Mouse (Mus musculus) intestine, embryonic 14.5 days (tissue): ENCODE results near the gene Zfp831. TPM values are rescaled to one million over a fixed set of nuclear protein-coding genes. Genes with fewer than 3 reads are reported as not detected.

Experiments used
- ATAC-seq: fragments of 200-750 bp; cut with Nextera tagmentation; replicated peaks from 2 replicates; pipeline ENCODE4 v1.8.0; 2017; ENCODE audit warnings: low read depth, moderate number of reproducible peaks, moderate TSS enrichment, moderate library complexity; ENCODE audit not compliant: low FRiP score, low TSS enrichment
- DNase-seq: peaks from one replicate; pipeline ENCODE4 v3.0.0-alpha.2; 2018; ENCODE audit warnings: low spot score
- H3K27ac ChIP-seq: fragments of 300-500 bp; sonication (generic); 2 replicates; pipeline ENCODE4 v1.5.1; 2014; ENCODE audit warnings: low read depth, mild to moderate bottlenecking, control low read depth
- H3K27me3 ChIP-seq: fragments of 300-500 bp; sonication (generic); replicated peaks from 2 replicates; pipeline ENCODE4 v1.6.1; 2014; ENCODE audit warnings: low read length, control low read depth; ENCODE audit not compliant: control insufficient read depth, insufficient read depth
- H3K36me3 ChIP-seq: fragments of 300-500 bp; sonication (generic); 2 replicates; pipeline ENCODE4 v1.6.1; 2014; ENCODE audit warnings: low read length, control low read depth; ENCODE audit not compliant: control insufficient read depth, insufficient read depth
- H3K4me1 ChIP-seq: fragments of 300-500 bp; sonication (generic); replicated peaks from 2 replicates; pipeline ENCODE4 v1.6.1; 2014; ENCODE audit warnings: low read length, control low read depth, mixed read lengths; ENCODE audit not compliant: control insufficient read depth, insufficient read depth
- H3K4me2 ChIP-seq: fragments of 300-500 bp; sonication (generic); 2 replicates; pipeline ENCODE4 v1.6.1; 2014; ENCODE audit warnings: low read length
- H3K4me3 ChIP-seq: fragments of 300-500 bp; sonication (generic); 2 replicates; pipeline ENCODE4 v1.5.1; 2014; ENCODE audit warnings: low read depth, low read length, control low read depth, mixed read lengths
- H3K9ac ChIP-seq: fragments of 300-500 bp; sonication (generic); 2 replicates; pipeline ENCODE4 v1.6.1; 2014; ENCODE audit warnings: mild to moderate bottlenecking, low read length
- H3K9me3 ChIP-seq: fragments of 300-500 bp; sonication (generic); 2 replicates; pipeline ENCODE4 v1.6.1; 2016; ENCODE audit warnings: low read length, control low read depth; ENCODE audit not compliant: control insufficient read depth
- WGBS: fragments of 180-500 bp; shearing (Covaris S2); extraction: QIAGEN DNeasy Blood & Tissue Kit; methylation state at CpG from one replicate; pipeline ENCODE4 v1.1.7; 2014; 5-methylcytosine and 5-hydroxymethylcytosine counted together
- polyA plus RNA-seq: library from polyadenylated mRNA; unstranded; fragments of >200 nt; fragmentation: Nextera tagmentation; extraction: Ambion mirVana; gene quantifications from 2 replicates; pipeline ENCODE4 v1.2.1, GENCODE M21; 2014

Gene Zfp831
- not detected in 2 replicates for polyA plus RNA-seq

GRCm38 (mm10) chr2:174643448-174644144 lies at the start of gene Zfp831:
Zfp831 (plus strand) TSS chr2:174643534.
- Histone ChIP-seq H3K9ac (no peak within 1 kb of the TSS), H3K4me1 (no peaks in the 10 kb centered on the region), H3K4me2 (no peak within 1 kb of the TSS), H3K27me3 (no peaks in the 10 kb centered on the region), H3K4me3 (no peak within 1 kb of the TSS), H3K9me3 (no peaks in the 10 kb centered on the region), H3K36me3 (no peaks in the 10 kb centered on the region), H3K27ac (no peak within 1 kb of the TSS)
- ATAC-seq (no peak), DNase-seq (peak; percentile 46)
- 81% methylated on average over 18 of the region's 18 CpGs for WGBS

DNA sequence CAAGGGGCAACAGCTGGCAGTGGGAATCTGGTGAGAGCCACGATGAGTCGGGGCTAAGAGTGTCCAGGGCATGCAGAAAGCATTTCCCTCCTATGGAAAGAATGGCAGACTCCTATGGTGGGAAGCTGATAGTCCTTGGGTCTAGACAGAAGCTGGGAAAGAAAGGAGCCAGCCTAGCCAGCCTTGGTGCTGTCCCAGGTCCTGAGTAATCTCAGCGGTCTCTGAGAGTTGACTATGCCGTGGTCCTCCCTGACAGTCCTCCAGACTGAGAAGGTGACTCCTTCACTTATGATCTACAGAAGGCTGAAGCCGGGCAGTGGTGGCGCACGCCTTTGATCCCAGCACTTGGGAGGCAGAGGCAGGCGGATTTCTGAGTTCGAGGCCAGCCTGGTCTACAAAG lies 48.4 kb upstream of the Zfp831 start:
- no peak overlapping the region for H3K4me2 ChIP-seq
- H3K4me3 ChIP-seq: no peak overlapping the region
- no peak overlapping the region for H3K9ac ChIP-seq
- H3K27ac ChIP-seq: no peak overlapping the region
- H3K4me1 ChIP-seq: no peaks in the 10 kb centered on the region
- H3K36me3 ChIP-seq: no peaks in the 10 kb centered on the region
- no peaks in the 10 kb centered on the region for H3K27me3 ChIP-seq
- no peaks in the 10 kb centered on the region for H3K9me3 ChIP-seq
- WGBS: 75% methylated on average over 9 of the region's 9 CpGs
- DNase-seq (peak; percentile 56), ATAC-seq (no peak)

DNA sequence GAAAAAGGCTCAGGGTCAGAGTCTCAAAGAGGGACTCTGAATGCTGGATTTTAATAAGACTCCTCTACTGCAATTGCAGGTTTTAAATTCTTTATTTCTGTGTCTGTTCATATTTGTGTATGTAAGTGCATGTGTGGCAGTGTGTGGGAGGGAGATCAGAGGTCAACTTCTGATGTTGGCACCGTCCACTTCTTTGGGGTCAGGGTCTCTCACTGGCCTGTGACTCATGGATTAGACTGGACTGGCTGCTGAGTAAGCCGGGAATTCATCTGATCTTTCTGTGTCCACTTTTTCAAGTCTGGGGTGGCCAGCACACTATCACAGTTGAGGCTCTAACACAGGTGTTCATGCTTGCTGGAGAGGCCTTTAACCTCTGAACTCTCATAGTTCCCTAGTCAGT lies 47.7 kb upstream of the Zfp831 start:
- Histone ChIP-seq H3K27ac (no peak overlapping the region), H3K36me3 (no peaks in the 10 kb centered on the region), H3K4me2 (no peak overlapping the region), H3K27me3 (no peaks in the 10 kb centered on the region), H3K4me1 (no peaks in the 10 kb centered on the region), H3K9me3 (no peaks in the 10 kb centered on the region), H3K9ac (no peak overlapping the region), H3K4me3 (no peak overlapping the region)
- 81% methylated on average over 2 of the region's 2 CpGs for WGBS
- ATAC-seq: no peak
- no peak for DNase-seq

DNA sequence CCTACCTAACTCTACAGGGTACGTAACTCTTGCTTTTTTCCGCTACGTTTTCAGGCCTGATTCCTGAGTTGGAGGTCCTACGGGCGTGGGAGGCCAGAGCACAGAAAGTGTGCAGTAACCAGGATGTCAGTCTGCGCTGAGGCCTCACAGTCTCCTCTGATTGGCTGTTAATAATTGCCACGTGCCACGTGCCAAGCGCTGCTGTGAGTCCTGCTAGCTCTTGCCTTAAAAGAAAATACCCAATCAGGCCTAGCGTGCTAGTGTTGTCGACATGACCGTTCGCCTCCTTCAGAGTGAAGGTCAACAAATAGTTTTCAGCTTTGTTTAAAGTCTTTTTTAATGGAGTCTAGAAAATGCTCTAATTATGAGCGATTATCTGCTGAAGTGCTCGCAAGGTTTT lies 46.9 kb upstream of the Zfp831 start:
- WGBS: 89% methylated on average over 15 of the region's 15 CpGs
- DNase-seq: no peak

DNA sequence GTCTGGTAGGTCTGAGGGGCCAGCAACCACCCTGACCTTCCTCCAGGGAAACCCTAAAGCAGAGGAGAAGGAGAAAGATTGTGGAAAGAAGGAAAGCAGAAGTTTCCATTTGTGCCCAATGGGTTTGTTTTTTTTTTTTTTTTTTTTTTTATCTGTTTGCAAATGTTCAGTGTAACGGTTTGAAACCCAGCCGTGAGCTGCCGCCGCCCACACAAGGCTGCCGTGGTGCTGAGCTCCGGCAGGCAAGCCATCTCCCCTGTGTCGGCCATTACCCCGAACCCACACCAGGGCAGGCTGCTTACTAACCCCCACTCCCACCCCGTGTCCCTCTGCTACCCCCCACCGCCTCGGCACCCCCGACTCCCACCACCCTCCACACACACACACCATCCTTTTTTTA lies 44.9 kb upstream of the Zfp831 start:
- H3K9me3 ChIP-seq: no peaks in the 10 kb centered on the region
- no peak overlapping the region for H3K4me2 ChIP-seq
- no peak overlapping the region for H3K9ac ChIP-seq
- no peaks in the 10 kb centered on the region for H3K4me1 ChIP-seq
- ATAC-seq (no peak), DNase-seq (no peak)
- WGBS: 67% methylated on average over 12 of the region's 12 CpGs
- H3K27me3 ChIP-seq: no peaks in the 10 kb centered on the region
- no peaks in the 10 kb centered on the region for H3K36me3 ChIP-seq
- no peak overlapping the region for H3K27ac ChIP-seq
- no peak overlapping the region for H3K4me3 ChIP-seq

More for the DNA sequence above, 46.9 kb upstream of the Zfp831 start:
- Histone ChIP-seq H3K4me2 (no peak overlapping the region), H3K9me3 (no peaks in the 10 kb centered on the region), H3K36me3 (no peaks in the 10 kb centered on the region), H3K27me3 (no peaks in the 10 kb centered on the region), H3K4me3 (no peak overlapping the region), H3K4me1 (no peaks in the 10 kb centered on the region), H3K27ac (no peak overlapping the region), H3K9ac (no peak overlapping the region)
- no peak for ATAC-seq

- ATAC-seq: no peak
- Histone ChIP-seq H3K4me3 (no peak overlapping the region), H3K36me3 (no peaks in the 10 kb centered on the region), H3K27ac (peak overlapping the region; percentile 4; the same call in 1 of the 2 replicates), H3K9ac (no peak overlapping the region), H3K4me1 (no peaks in the 10 kb centered on the region), H3K4me2 (no peak overlapping the region), H3K9me3 (no peaks in the 10 kb centered on the region), H3K27me3 (no peaks in the 10 kb centered on the region)
- WGBS: 79% methylated on average over 9 of the region's 9 CpGs
- DNase-seq: no peak
Observed at GRCm38 (mm10) chr2:174599071-174599635, 44.2 kb upstream of the Zfp831 start.

DNA sequence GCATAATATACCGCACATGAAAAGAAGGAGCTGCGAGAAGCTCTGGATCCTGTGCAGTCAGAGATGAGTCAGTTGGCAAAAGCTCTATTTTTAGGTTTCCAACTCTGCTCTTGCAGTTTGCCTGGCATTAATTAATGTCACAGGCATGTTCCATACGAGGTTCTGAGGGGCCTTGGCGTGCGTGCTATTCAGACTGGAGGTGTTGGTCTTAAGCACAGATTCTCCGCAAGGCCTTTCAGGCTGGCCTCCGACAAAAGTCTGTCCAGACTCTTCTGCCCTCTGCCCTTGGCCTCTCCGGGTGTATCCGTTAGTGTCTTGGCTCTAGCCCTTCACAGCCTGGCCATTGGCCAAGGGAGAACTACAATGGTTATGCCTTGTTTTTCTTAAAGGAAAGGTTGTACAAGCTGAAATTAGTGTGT lies 43.5 kb upstream of the Zfp831 start:
- no peak for ATAC-seq
- H3K27ac ChIP-seq: peak overlapping the region; percentile 4; the same call in 1 of the 2 replicates

DNA sequence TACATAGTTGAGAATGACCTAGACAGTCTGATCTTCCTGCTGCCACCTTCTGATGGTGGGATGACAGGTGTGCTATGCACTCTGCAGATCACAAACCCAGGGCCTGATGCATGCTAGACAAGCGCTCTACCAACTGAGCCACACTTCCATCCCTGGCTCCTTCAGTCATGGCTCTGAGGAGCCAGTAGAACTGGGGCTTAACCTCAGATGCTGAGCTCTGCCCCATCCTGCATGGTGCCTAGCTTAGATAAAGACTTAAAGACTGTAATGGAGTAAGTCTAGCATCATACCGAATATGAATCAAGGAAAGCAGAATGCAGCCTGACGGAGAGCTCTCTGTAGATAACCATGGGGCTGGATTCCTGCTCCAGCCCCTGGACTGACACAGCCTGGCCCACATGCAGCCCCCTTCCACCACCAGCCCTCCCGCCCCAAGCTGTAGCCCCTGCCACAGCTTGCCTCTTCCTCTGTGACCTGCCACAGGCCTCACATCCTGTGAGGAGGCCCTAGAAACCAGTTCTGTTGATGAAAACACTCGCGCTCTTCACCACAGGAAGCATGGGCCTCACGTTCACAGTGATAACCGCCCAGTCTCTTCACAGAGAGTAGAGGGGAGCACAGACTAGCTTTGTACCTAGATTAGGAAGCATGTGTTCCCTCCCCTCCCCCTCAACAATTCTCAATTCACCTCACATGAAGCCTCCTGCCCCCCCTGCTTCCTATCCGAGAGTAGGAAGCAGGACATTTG lies 41.2 kb upstream of the Zfp831 start:
- no peak for ATAC-seq
- H3K9ac ChIP-seq: no peak overlapping the region
- H3K36me3 ChIP-seq: no peaks in the 10 kb centered on the region
- H3K27ac ChIP-seq: 0 out of 2 replicates have a peak overlapping the region, but pooled peaks have one; percentile 34
- no peaks in the 10 kb centered on the region for H3K4me1 ChIP-seq
- no peaks in the 10 kb centered on the region for H3K27me3 ChIP-seq
- H3K4me2 ChIP-seq: no peak overlapping the region
- no peaks in the 10 kb centered on the region for H3K9me3 ChIP-seq
- DNase-seq: no peak
- WGBS: 58% methylated on average over 9 of the region's 9 CpGs
- no peak overlapping the region for H3K4me3 ChIP-seq

More for the DNA sequence above, 43.5 kb upstream of the Zfp831 start:
- Histone ChIP-seq H3K4me3 (no peak overlapping the region), H3K9me3 (no peaks in the 10 kb centered on the region), H3K36me3 (no peaks in the 10 kb centered on the region), H3K4me1 (no peaks in the 10 kb centered on the region), H3K9ac (no peak overlapping the region), H3K4me2 (no peak overlapping the region), H3K27me3 (no peaks in the 10 kb centered on the region)
- WGBS: 73% methylated on average over 9 of the region's 9 CpGs
- DNase-seq: no peak
